Mouse (Mus musculus): ENCODE results near the gene Ccl27a. TPM values are rescaled to one million over a fixed set of nuclear protein-coding genes. Genes with fewer than 3 reads are reported as not detected.

The Ccl27a gene
- polyA plus RNA-seq, 1 experiment from 2014 or later = 21.3 TPM

DNA sequence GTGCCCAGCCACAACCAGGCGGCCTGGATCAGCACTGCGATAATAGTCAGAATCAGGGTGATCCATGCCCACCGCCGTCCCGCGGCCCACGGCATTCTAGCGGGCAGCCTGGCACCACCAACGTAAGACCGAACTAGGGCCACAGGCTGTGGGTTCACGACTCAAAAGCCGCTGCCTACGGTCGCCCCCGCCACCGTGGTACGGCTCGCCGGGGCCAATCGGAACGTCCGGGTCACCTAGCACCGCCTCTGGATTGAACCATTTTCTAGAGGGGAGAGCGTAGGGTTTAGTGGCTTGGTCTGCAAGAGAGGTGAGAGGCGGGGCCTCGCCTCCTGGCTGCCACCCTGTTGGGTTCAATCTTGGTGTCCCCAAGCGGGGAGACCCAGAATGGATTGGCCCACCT, 32.9 kb downstream of the Ccl27a start:
- Histone ChIP-seq H3K4me2 (replicated peaks; ENCODE audit: low read depth) (peak overlapping the region; percentile 94), H3K4me3 (ENCODE audit: low read depth, low read length) (peak overlapping the region; percentile 59), H3K9ac (ENCODE audit: low read length) (peak overlapping the region; percentile 57), H3K36me3 (ENCODE audit: control insufficient read depth, insufficient read depth, low read length) (peaks cover 4% of the 10 kb centered on the region; the same call in 1 of the 2 replicates), H3K4me1 (replicated peaks; ENCODE audit: control insufficient read depth, insufficient read depth) (peaks cover 4% of the 10 kb centered on the region; the same call in 1 of the 2 replicates), H3K27me3 (ENCODE audit: control insufficient read depth, insufficient read depth, low read length) (no peaks in the 10 kb centered on the region), H3K27ac (replicated peaks) (peak overlapping the region; percentile 56), H3K9me3 (ENCODE audit: control insufficient read depth, low read length) (no peaks in the 10 kb centered on the region)
- DNase-seq (ENCODE audit: low spot score) (peak; percentile 93), ATAC-seq (ENCODE audit: low FRiP score, low TSS enrichment) (peak; percentile 94)
- TF ChIP-seq EP300 (optimal IDR thresholded peaks at IDR 0.05) (no peak), CTCF (IDR thresholded peaks at IDR 0.05; ENCODE audit: low read depth) (peak; percentile 51)
- WGBS = under 1% methylated on average over 27 of the region's 27 CpGs

DNA sequence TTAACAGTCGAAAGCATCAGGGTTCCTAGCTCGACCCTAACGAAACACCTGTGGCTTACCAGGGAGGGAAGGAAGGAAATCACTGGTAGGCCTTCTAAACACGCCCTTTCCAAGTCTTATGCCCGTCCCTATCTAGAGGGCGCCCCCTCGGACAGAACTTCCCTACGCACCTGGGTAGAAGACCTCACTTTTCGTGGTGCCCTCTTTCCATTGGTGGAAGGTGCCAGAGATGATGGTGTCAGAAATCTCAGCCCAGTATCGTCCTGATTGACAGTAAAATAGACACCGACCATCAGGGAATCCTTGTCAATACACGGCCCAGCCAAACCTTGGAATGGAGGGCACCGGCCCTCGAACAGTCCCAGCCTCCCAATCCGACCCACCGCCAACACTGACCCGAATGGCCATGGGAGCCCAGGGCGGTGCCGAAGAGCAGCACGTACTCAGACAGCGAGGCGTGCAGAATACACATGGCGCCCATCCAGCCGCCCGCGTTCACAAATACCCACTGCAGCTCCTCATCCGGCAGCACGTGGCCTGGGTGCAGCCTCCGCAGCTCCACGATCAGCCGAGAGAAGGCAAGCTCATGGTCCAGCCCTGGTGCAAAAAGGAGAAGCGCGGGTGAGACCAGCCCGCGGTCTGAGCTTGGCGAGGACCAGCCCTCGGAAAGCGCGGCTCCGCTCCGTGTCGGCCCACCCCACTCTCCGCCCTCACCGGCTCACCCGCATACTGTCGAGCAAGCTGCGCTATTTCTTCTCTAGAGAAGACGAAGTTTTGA, 33.5 kb downstream of the Ccl27a start:
- H3K4me2 ChIP-seq (replicated peaks; ENCODE audit: low read depth) = peak overlapping the region; percentile 94
- DNase-seq (ENCODE audit: low spot score) (peak; percentile 71), ATAC-seq (ENCODE audit: low FRiP score, low TSS enrichment) (peak; percentile 73)
- H3K27me3 ChIP-seq (ENCODE audit: control insufficient read depth, insufficient read depth, low read length) = no peaks in the 10 kb centered on the region
- H3K4me3 ChIP-seq (ENCODE audit: low read depth, low read length) = peak overlapping the region; percentile 59
- no peaks in the 10 kb centered on the region for H3K9me3 ChIP-seq (ENCODE audit: control insufficient read depth, low read length)
- TF ChIP-seq CTCF (IDR thresholded peaks at IDR 0.05; ENCODE audit: low read depth) (peak; percentile 34; the same call in 1 of the 2 replicates), EP300 (optimal IDR thresholded peaks at IDR 0.05) (no peak)
- H3K27ac ChIP-seq (replicated peaks) = peak overlapping the region; percentile 56
- H3K4me1 ChIP-seq (replicated peaks; ENCODE audit: control insufficient read depth, insufficient read depth) = peaks cover 4% of the 10 kb centered on the region; the same call in 1 of the 2 replicates
- peak overlapping the region; percentile 57 for H3K9ac ChIP-seq (ENCODE audit: low read length)
- H3K36me3 ChIP-seq (ENCODE audit: control insufficient read depth, insufficient read depth, low read length) = peaks cover 4% of the 10 kb centered on the region; the same call in 1 of the 2 replicates
- 1% methylated on average over 46 of the region's 48 CpGs for WGBS

DNA sequence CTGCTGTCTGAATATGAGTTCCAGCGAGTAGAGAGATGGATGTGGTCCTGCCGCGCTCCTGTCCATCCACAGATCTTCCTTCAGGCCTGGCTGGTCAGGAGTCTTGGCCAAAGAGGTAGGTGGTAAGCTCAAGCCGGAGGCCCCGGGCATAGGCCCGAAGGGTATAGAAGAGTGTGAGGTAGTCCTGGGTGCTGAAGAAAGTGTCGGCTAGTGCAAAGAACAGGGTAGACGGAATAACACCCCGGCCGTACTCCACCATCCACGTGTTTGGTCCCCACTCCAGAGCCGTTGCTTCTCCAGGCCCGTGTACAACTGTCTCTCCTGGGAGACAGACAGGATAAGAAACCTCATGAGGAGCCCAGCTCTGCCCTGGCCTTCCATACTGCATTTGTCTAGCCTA, 34.8 kb downstream of the Ccl27a start:
- no peak overlapping the region for H3K4me2 ChIP-seq (replicated peaks; ENCODE audit: low read depth)
- 93% methylated on average over 13 of the region's 13 CpGs for WGBS
- no peak for TF ChIP-seq EP300 (optimal IDR thresholded peaks at IDR 0.05)
- no peak for TF ChIP-seq CTCF (IDR thresholded peaks at IDR 0.05; ENCODE audit: low read depth)
- no peak overlapping the region for H3K4me3 ChIP-seq (ENCODE audit: low read depth, low read length)
- no peaks in the 10 kb centered on the region for H3K27me3 ChIP-seq (ENCODE audit: control insufficient read depth, insufficient read depth, low read length)
- no peak overlapping the region for H3K9ac ChIP-seq (ENCODE audit: low read length)
- no peak overlapping the region for H3K27ac ChIP-seq (replicated peaks)
- ATAC-seq (ENCODE audit: low FRiP score, low TSS enrichment) (no peak), DNase-seq (ENCODE audit: low spot score) (no peak)
- H3K4me1 ChIP-seq (replicated peaks; ENCODE audit: control insufficient read depth, insufficient read depth) = peaks cover 4% of the 10 kb centered on the region; the same call in 1 of the 2 replicates
- peaks cover 4% of the 10 kb centered on the region; the same call in 1 of the 2 replicates for H3K36me3 ChIP-seq (ENCODE audit: control insufficient read depth, insufficient read depth, low read length)
- H3K9me3 ChIP-seq (ENCODE audit: control insufficient read depth, low read length) = no peaks in the 10 kb centered on the region

DNA sequence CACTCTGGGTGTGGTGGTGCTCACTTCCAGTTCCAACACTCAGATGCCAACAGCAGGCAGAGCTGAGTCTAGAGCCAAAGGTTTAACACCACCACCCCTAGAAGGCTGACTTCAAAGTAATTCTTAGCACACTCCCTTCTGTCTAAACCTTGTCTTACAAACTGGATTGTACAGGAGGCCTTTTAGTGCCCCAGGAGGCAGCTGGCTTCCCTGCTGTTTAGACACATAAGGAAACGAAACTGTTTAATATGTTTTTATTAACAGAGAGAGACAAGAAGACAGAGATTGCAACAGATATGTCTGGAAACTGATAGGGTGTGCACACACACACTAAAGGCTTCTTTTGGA, 35.8 kb downstream of the Ccl27a start:
- peak overlapping the region; percentile 30 for H3K27ac ChIP-seq (replicated peaks)
- no peak for DNase-seq (ENCODE audit: low spot score)

DNA sequence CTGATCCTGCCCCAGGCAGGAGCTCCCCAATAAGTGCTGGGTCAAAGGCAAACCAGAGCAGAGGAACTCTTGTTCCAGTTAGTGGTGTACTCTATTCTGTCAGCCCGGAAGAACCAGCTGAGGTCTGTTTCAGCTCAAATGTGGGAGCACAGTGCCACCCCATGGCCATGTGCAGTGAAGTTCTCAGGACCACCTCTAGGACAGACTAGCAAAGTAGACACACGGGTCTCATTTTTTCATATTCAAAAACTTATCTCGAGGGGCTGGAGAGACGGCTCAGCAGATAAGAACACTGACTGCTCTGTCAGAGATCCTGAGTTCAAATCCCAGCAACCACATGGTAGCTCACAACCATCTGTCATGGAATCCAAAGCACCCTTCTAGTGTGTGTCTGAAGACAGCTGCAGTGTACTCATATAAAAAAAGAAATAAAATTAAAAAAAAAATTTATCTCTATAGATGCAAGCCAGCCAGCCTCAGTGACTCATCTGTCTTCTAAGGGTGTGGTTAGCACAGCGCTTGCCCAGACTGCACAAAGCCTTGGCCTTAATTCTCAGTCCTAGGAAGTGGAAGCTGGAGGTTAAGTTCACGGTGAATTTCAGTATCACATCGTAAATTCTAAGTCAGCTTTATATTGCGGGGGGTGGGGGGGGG, 36.3 kb downstream of the Ccl27a start:
- H3K9ac ChIP-seq (ENCODE audit: low read length) = no peak overlapping the region
- peaks cover 4% of the 10 kb centered on the region; the same call in 1 of the 2 replicates for H3K4me1 ChIP-seq (replicated peaks; ENCODE audit: control insufficient read depth, insufficient read depth)
- WGBS = 23% methylated on average over 8 of the region's 8 CpGs
- DNase-seq (ENCODE audit: low spot score) (peak; percentile 81), ATAC-seq (ENCODE audit: low FRiP score, low TSS enrichment) (peak; percentile 75)
- peak overlapping the region; percentile 30 for H3K27ac ChIP-seq (replicated peaks)
- H3K27me3 ChIP-seq (ENCODE audit: control insufficient read depth, insufficient read depth, low read length) = no peaks in the 10 kb centered on the region
- TF ChIP-seq EP300 (optimal IDR thresholded peaks at IDR 0.05) (no peak), CTCF (IDR thresholded peaks at IDR 0.05; ENCODE audit: low read depth) (peak; percentile 95)
- no peak overlapping the region for H3K4me2 ChIP-seq (replicated peaks; ENCODE audit: low read depth)
- no peak overlapping the region for H3K4me3 ChIP-seq (ENCODE audit: low read depth, low read length)
- H3K9me3 ChIP-seq (ENCODE audit: control insufficient read depth, low read length) = no peaks in the 10 kb centered on the region
- H3K36me3 ChIP-seq (ENCODE audit: control insufficient read depth, insufficient read depth, low read length) = peaks cover 4% of the 10 kb centered on the region; the same call in 1 of the 2 replicates

More for the DNA sequence above, 35.8 kb downstream of the Ccl27a start:
- H3K27me3 ChIP-seq (ENCODE audit: control insufficient read depth, insufficient read depth, low read length) = no peaks in the 10 kb centered on the region
- H3K4me1 ChIP-seq (replicated peaks; ENCODE audit: control insufficient read depth, insufficient read depth) = peaks cover 4% of the 10 kb centered on the region; the same call in 1 of the 2 replicates
- H3K4me3 ChIP-seq (ENCODE audit: low read depth, low read length) = no peak overlapping the region
- no peak overlapping the region for H3K4me2 ChIP-seq (replicated peaks; ENCODE audit: low read depth)
- peaks cover 4% of the 10 kb centered on the region; the same call in 1 of the 2 replicates for H3K36me3 ChIP-seq (ENCODE audit: control insufficient read depth, insufficient read depth, low read length)
- TF ChIP-seq EP300 (optimal IDR thresholded peaks at IDR 0.05) (no peak), CTCF (IDR thresholded peaks at IDR 0.05; ENCODE audit: low read depth) (no peak)
- H3K9ac ChIP-seq (ENCODE audit: low read length) = no peak overlapping the region
- no peak for ATAC-seq (ENCODE audit: low FRiP score, low TSS enrichment)
- H3K9me3 ChIP-seq (ENCODE audit: control insufficient read depth, low read length) = no peaks in the 10 kb centered on the region
- 42% methylated on average over 1 of the region's 1 CpGs for WGBS

Measured in stomach, postnatal 0 days (tissue).